Mouse (Mus musculus) myocyte (in vitro differentiated cells): ENCODE results near the gene Kyat1. TPM values are rescaled to one million over a fixed set of nuclear protein-coding genes. Genes with fewer than 3 reads are reported as not detected.

ENCODE experiments used
- H3K27me3 ChIP-seq: one replicate; pipeline ENCODE4 v1.6.1; 2011; ENCODE audit not compliant: control insufficient read depth, insufficient read depth, insufficient read length
- H3K36me3 ChIP-seq: one replicate; pipeline ENCODE4 v1.6.1; 2011; ENCODE audit not compliant: control insufficient read depth, insufficient read depth
- H3K4me2 ChIP-seq: one replicate; pipeline ENCODE4 v1.6.1; 2011; ENCODE audit warnings: low read depth, control low read depth
- H3K4me3 ChIP-seq: one replicate; pipeline ENCODE4 v1.5.1; 2011; ENCODE audit warnings: mild to moderate bottlenecking, control low read depth, moderate library complexity
- H3K79me2 ChIP-seq: one replicate; pipeline ENCODE4 v1.6.1; 2011; ENCODE audit not compliant: control insufficient read depth, insufficient read depth
- H3ac ChIP-seq: one replicate; pipeline ENCODE4 v1.6.1; 2011; ENCODE audit not compliant: control insufficient read depth, insufficient read length
- CEBPB ChIP-seq: IDR thresholded peaks from 2 replicates; pipeline ENCODE4 v1.6.1; 2011; ENCODE audit warnings: mild to moderate bottlenecking, moderate library complexity; ENCODE audit not compliant: poor library complexity, insufficient read depth, severe bottlenecking
- E2F4 ChIP-seq: IDR thresholded peaks from one replicate; pipeline ENCODE4 v1.6.1; 2011; ENCODE audit warnings: mild to moderate bottlenecking, control low read depth, moderate library complexity; ENCODE audit not compliant: insufficient read depth
- MAX ChIP-seq: IDR thresholded peaks from one replicate; pipeline ENCODE4 v1.6.1; 2011; ENCODE audit warnings: low read depth, mild to moderate bottlenecking, control low read depth
- MYOD1 ChIP-seq, 3 experiments: IDR thresholded peaks; one replicate each; pipeline ENCODE4 v1.6.1; 2011; ENCODE audit warnings: control low read depth in 2 of 3, low read depth in 2 of 3, mild to moderate bottlenecking in 2 of 3, moderate library complexity in 1 of 3; ENCODE audit not compliant: insufficient read length in 2 of 3, control insufficient read depth in 1 of 3
- MYOG ChIP-seq, 3 experiments: IDR thresholded peaks; one replicate each; pipeline ENCODE4 v1.6.1; 2011; ENCODE audit warnings: control low read depth in 2 of 3, low read depth in 2 of 3, mild to moderate bottlenecking in 2 of 3; ENCODE audit not compliant: insufficient read length in 2 of 3, control insufficient read depth in 1 of 3, insufficient read depth in 1 of 3
- POLR2A ChIP-seq: IDR thresholded peaks from one replicate; pipeline ENCODE4 v1.6.1; 2011; ENCODE audit warnings: low read depth, mild to moderate bottlenecking, control low read depth, moderate library complexity; ENCODE audit not compliant: insufficient read length
- POLR2AphosphoS2 ChIP-seq: IDR thresholded peaks from one replicate; pipeline ENCODE4 v1.6.1; 2011; ENCODE audit warnings: low read depth, control low read depth; ENCODE audit not compliant: insufficient read length
- REST ChIP-seq: IDR thresholded peaks from one replicate; pipeline ENCODE4 v1.6.1; 2011; ENCODE audit warnings: mild to moderate bottlenecking, control low read depth, moderate library complexity; ENCODE audit not compliant: insufficient read depth, insufficient read length
- SRF ChIP-seq: IDR thresholded peaks from one replicate; pipeline ENCODE4 v1.6.1; 2011; ENCODE audit warnings: low read depth; ENCODE audit not compliant: control insufficient read depth, insufficient read length
- TCF12 ChIP-seq: IDR thresholded peaks from one replicate; pipeline ENCODE4 v1.6.1; 2011; ENCODE audit warnings: mild to moderate bottlenecking, control low read depth; ENCODE audit not compliant: poor library complexity, insufficient read depth, severe bottlenecking
- TCF3 ChIP-seq: IDR thresholded peaks from one replicate; pipeline ENCODE4 v1.6.1; 2011; ENCODE audit warnings: low read depth, control low read depth; ENCODE audit not compliant: insufficient read length
- USF1 ChIP-seq: IDR thresholded peaks from one replicate; pipeline ENCODE4 v1.6.1; 2011; ENCODE audit warnings: low read depth, mild to moderate bottlenecking, control low read depth, moderate library complexity
- polyA plus RNA-seq: library from polyadenylated mRNA; unstranded; fragments of >200 nt; fragmentation: generic; extraction: Trizol; gene quantifications from one replicate; pipeline ENCODE4 v1.2.1, GENCODE M21; 2012; ENCODE audit warnings: missing spikeins

The Kyat1 gene
- polyA plus RNA-seq, 1 experiment, result 11.3 TPM

DNA sequence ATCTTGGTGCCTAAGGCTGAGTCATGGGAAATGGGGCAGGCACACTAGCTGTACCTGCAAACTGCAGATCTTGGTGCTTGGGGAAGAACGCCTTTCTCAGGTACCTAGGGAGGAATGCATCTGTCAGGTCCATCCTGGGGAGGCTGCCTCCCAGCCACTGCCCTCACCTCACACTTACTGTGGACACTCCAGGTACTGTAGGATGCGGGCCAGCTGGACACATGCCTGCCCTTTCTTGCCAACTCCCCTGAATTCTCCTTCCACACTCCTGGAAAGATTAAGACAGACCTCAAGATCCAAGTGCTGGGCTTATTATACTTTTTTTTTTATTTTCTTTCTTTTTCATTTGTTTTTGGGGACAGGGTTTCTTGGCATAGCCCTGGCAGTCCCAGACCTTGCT lies 29.1 kb downstream of the Kyat1 start:
- H3K79me2 ChIP-seq, result no peaks in the 10 kb centered on the region
- H3K4me2 ChIP-seq, result no peak overlapping the region
- no peaks in the 10 kb centered on the region for H3K27me3 ChIP-seq
- H3ac ChIP-seq, result no peak overlapping the region
- peaks cover 5% of the 10 kb centered on the region for H3K36me3 ChIP-seq
- H3K4me3 ChIP-seq, result no peak overlapping the region
- TF ChIP-seq SRF (no peak), MAX (no peak), POLR2A (no peak), MYOD1 (IDR thresholded peaks at IDR 0.05; ENCODE audit: control insufficient read depth in 1 of 3, insufficient read length in 2 of 3, low read depth in 2 of 3) (no peak), REST (no peak), CEBPB (no peak)

DNA sequence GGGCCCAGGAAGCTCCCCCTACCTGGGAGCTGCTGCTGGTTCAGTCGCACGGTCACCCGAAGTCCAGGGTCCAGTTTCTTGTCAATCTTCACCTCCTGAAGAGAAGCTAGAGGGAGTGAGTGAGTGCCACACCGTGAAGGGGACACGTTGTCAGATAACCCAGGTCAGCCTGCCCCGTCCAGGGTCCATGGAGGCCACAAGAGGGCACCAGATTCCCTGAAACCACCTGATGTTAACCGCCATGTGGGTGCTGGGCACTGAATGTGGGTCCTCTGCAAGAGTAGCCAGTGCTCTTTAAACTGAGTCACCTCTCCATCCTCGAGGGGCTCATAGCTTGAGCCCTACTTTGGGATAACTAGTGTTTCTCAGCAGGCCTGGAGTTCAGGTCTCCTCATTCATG lies 29.8 kb downstream of the Kyat1 start:
- no peak for TF ChIP-seq POLR2AphosphoS2
- TF ChIP-seq SRF, result no peak
- no peak for TF ChIP-seq CEBPB
- no peak for TF ChIP-seq REST
- no peak for TF ChIP-seq TCF3
- no peak for TF ChIP-seq E2F4
- TF ChIP-seq MAX, result no peak
- TF ChIP-seq MYOG (IDR thresholded peaks at IDR 0.05; ENCODE audit: control insufficient read depth in 1 of 3, insufficient read depth in 1 of 3, insufficient read length in 2 of 3, low read depth in 2 of 3), result no peak
- no peak for TF ChIP-seq TCF12
- H3K36me3 ChIP-seq, result peaks cover 5% of the 10 kb centered on the region
- H3K27me3 ChIP-seq, result no peaks in the 10 kb centered on the region

DNA sequence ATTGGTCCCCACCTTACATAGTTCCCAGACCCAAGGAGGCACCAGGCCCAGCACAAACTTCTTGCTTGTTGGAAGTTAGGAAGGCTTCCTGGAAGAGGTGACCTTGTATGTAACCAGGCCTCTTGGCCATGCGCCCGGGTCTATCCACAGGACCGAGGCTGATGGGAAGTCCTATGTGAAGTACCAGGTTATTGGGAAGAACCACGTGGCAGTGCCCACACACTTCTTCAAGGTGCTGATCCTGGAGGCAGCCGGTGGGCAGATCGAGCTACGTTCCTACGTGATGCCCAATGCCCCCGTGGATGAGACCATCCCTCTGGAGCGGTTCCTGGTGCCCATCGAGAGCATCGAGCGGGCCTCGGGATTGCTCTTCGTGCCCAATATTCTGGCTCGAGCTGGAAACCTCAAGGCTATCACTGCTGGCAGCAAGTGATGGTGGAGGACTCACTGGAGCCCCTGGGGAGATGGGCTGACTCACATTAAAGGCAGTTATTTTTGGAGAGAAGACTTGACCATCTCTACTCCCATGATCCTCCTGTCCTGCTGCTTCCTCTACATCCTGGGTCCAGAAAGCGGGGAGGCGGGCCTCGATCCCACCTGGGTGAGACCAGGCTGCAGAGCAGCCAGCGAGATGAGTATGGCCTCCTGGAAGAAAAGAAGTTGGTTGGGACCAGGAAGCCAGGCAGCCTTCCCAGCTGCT lies 32.0 kb downstream of the Kyat1 start:
- Histone ChIP-seq H3K27me3 (no peaks in the 10 kb centered on the region), H3ac (no peak overlapping the region), H3K4me2 (no peak overlapping the region), H3K4me3 (no peak overlapping the region), H3K36me3 (peaks cover 5% of the 10 kb centered on the region), H3K79me2 (no peaks in the 10 kb centered on the region)
- no peak for TF ChIP-seq SRF
- no peak for TF ChIP-seq MYOG (IDR thresholded peaks at IDR 0.05; ENCODE audit: control insufficient read depth in 1 of 3, insufficient read depth in 1 of 3, insufficient read length in 2 of 3, low read depth in 2 of 3)
- no peak for TF ChIP-seq USF1
- no peak for TF ChIP-seq MYOD1 (IDR thresholded peaks at IDR 0.05; ENCODE audit: control insufficient read depth in 1 of 3, insufficient read length in 2 of 3, low read depth in 2 of 3)
- TF ChIP-seq TCF3, result no peak
- TF ChIP-seq TCF12, result no peak
- no peak for TF ChIP-seq E2F4
- TF ChIP-seq POLR2AphosphoS2, result no peak
- TF ChIP-seq MAX, result no peak
- no peak for TF ChIP-seq POLR2A
- no peak for TF ChIP-seq CEBPB
- TF ChIP-seq REST, result no peak

More for the DNA sequence above, 29.8 kb downstream of the Kyat1 start:
- Histone ChIP-seq H3K4me3 (no peak overlapping the region), H3K79me2 (no peaks in the 10 kb centered on the region), H3K4me2 (no peak overlapping the region), H3ac (no peak overlapping the region)

DNA sequence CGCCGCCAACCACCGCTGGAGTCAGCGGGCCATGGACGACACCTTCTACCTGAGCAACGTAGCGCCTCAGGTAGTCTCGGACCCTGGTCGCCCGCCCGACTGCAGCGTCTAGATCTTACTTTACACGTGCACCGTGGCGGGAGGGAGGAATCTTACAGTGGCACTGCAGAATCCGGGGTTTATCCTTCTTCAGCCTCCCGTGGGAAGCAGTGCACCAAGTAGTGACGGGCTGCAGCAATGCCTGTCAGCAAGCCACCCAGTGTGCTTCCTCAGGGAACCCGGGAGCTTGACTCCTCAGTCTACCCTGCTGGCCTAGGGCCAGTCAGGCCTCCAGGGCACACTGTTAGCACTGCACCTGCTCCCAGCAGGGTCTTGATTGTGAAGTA lies 33.7 kb downstream of the Kyat1 start:
- no peaks in the 10 kb centered on the region for H3K79me2 ChIP-seq
- no peaks in the 10 kb centered on the region for H3K27me3 ChIP-seq
- peak overlapping the region; percentile 92 for H3K4me2 ChIP-seq
- TF ChIP-seq SRF (no peak), REST (no peak), CEBPB (no peak)
- peak overlapping the region; percentile 10 for H3ac ChIP-seq
- peak overlapping the region; percentile 18 for H3K4me3 ChIP-seq
- H3K36me3 ChIP-seq, result peaks cover 5% of the 10 kb centered on the region

DNA sequence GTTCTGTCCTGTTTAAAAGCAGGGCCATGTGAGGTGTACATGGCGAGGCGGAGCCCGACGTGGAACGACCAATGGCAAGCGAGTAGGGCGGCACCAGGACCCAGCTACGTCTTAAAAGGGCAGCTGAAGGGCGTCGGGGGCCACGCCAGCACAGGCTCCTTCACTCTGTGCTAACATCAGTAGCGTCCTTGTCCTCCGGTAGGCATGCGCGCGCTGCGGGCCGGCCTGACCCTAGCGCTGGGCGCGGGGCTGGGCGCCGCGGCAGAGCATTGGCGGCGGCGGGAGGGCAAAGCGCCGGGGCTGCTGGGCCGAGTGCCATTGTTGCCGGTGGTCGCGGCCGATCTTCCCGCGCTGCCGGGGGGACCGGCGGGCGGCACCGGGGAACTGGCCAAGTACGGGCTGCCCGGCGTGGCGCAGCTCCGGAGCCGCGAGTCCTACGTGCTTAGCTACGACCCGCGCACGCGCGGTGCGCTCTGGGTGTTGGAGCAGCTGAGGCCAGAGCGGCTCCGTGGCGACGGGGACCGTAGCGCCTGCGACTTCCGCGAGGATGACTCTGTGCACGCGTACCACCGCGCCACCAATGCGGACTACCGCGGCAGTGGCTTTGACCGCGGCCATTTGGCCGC lies 34.2 kb downstream of the Kyat1 start, which contains the start of gene Endog:
TSS of gene Endog (plus strand) at position 123 of the 626 bp plus-strand sequence.
- H3K36me3 ChIP-seq, result peaks cover 5% of the 10 kb centered on the region
- H3K4me2 ChIP-seq, result peak within 1 kb of the TSS; percentile 92
- TF ChIP-seq REST (no peak), POLR2A (peak; percentile 92), CEBPB (no peak), POLR2AphosphoS2 (peak; percentile 84), MYOG (IDR thresholded peaks at IDR 0.05; ENCODE audit: control insufficient read depth in 1 of 3, insufficient read depth in 1 of 3, insufficient read length in 2 of 3, low read depth in 2 of 3) (peak in 1 of 3 experiments; percentile 24), TCF3 (no peak), SRF (no peak), USF1 (peak; percentile 2), MYOD1 (IDR thresholded peaks at IDR 0.05; ENCODE audit: control insufficient read depth in 1 of 3, insufficient read length in 2 of 3, low read depth in 2 of 3) (peak in 1 of 3 experiments; percentile 55), TCF12 (no peak), E2F4 (no peak), MAX (no peak)
- no peaks in the 10 kb centered on the region for H3K79me2 ChIP-seq
- peak within 1 kb of the TSS; percentile 10 for H3ac ChIP-seq
- H3K4me3 ChIP-seq, result peak within 1 kb of the TSS; percentile 18
- no peaks in the 10 kb centered on the region for H3K27me3 ChIP-seq
